Mouse (Mus musculus): ENCODE data around the gene Btbd35f1. TPM values are rescaled to one million over a fixed set of nuclear protein-coding genes. Genes with fewer than 3 reads are reported as not detected.

Gene Btbd35f1
- total RNA-seq (2023), result not detected

DNA sequence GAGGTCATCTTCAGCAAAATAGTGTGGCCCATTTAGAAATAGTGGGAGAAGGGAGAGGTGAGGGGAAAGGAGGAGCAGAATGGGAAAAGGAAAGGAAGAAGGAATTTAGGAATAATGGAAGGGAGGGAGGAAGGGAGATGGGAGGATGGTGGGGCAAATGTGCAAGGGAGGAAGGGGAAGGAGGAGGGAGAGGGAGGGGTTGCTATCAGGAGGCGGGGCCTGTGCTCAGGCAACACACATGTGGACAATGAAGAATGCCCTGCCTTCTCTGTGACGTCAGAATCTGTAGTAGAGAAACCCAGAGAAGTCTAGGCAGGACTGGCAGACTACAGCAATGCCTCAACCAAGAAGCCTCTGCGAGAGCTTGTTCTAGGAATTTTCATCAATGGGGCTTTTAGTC, at the start of gene Btbd35f1:
Btbd35f1 (plus strand) TSS at position 301 of the 400 bp plus-strand sequence.

Other genes starting within 250 kb of the Btbd35f1 start
- not detected for gene Gm5926, start 90.7 kb downstream of the Btbd35f1 start, total RNA-seq (2023)
- gene Btbd35f21, start 166.1 kb downstream of the Btbd35f1 start, total RNA-seq (2023), result not detected

Data from neutrophil, adult 83 days (primary cell).